Mouse (Mus musculus): ENCODE data around the gene Lrrc38.
"Not testable (repeated sequence)": the region's sequence is repeated elsewhere in the genome, so short reads cannot be mapped to it uniquely, and the experiment has no call there.

Lrrc38 gene

DNA sequence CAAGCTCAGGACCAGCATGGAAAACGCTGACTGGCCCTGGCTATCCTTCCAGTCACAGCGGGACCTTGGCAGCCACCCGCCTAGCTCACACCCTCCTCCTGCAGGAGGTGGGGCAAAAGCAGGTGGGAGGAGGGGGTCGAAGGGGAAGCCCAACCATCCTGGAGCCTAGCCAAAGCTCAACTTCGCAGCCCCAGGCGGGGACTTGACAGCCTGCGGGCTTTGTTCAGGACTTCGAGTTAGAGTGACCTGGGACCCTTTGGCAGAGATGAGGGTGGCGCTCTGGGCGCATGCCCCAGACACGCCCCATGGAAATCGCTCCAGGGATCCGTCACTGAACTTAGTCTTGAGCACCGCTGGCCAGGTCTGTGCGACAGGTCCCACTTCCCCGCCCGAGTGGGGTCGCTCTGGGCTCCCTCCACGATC lies at the start of gene Lrrc38:
Gene Lrrc38, plus strand, starts transcription at position 274 of the 423 bp plus-strand sequence.
- peak; percentile 59 to 66 for DNase-seq

GRCm38 (mm10) chr4:143300113-143300688 lies 49.4 kb upstream of the Lrrc38 start:
- DNase-seq, result no peak

- DNase-seq, result no peak
These were observed 48.5 kb upstream of the Lrrc38 start for GRCm38 (mm10) chr4:143301042-143301441.

GRCm38 (mm10) chr4:143301875-143302274 lies 47.7 kb upstream of the Lrrc38 start:
- DNase-seq, result no peak

DNA sequence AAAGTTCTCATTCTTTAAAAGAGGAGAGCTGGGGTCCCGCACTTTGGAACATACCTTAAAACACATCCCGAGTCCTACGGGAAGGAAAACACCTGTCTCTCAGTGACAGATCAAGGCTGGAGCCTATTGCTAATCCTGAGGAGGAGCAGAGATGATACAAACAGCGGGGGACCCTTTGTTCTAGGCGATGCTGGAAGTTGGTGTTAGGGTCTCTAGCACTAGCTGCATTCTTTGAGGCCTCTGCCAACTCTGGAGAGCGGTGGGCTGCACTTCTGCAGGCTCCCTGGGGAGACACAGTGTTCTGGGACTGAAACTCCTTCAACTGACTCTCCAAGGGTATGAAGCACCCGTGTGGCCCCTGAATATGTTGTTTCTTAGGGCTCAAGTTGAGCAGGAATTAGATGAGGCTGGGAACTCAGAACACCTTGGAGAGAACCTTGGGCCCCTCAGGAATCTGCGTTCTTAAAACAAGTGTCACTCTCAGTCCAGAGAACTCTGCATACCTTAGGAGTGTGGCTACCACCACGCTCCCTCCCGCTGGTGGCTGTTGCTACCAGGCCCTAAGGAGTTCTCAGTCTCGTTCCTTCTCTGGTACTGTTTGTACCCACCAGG lies 47.2 kb upstream of the Lrrc38 start:
- no peak for DNase-seq

DNA sequence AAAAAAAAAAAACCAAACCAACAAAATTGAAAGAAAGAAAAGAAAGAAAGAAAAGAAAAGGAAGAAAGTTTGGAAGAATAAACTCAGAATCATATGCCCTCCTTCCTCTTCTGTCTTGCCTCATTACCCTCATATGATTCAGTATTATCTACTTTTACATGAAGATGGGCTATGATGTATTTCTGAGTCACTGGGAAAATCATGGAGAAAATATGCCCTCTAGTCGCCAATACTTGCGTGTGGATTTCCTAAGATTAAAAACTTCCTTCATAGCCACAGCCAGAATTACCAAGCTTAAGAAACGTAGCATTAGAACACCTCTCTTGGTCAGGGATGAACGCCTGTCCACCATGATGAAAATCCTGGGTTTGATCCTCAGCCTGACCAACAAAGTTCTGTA lies 44.5 kb upstream of the Lrrc38 start:
- DNase-seq, result no peak

DNA sequence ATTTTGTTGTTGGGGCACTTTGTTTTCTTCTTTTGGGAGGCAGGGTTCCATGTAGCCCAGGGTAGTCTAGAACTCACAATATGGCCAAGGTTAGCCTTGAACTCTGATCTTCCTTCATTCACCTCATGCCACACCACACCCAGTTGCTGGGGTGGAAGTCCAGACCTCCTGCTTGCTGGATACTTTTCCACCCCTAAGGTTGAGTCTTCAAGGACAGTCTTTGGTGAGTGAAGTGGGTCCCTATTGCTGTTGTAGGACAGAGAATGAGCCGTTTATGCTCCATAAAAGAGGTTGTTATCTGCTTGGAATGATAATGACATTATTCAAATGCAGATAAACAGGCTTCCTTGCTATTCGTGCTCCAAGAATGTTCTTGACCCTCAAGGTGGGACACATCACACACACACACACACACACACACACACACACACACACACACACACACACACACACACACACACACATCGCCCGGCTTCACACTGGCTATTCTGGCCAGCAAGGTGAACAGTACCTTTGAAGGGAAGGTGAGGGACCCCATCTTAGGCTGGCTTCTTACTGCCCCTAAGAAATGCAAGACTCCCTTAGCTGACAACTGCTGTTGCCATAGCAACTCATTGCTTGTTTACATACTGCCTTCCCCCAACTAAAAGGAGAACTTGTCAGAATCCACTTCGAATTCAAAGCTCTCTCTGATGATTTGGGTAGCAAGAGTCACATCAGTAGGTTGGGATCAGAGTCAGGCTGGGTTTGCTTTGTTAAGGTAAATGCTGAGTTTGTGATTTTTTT lies 43.4 kb upstream of the Lrrc38 start:
- no peak for DNase-seq

GRCm38 (mm10) chr4:143311341-143311740 lies 38.2 kb upstream of the Lrrc38 start:
- no peak for DNase-seq

GRCm38 (mm10) chr4:143313299-143313698 lies 36.3 kb upstream of the Lrrc38 start:
- no peak for DNase-seq

GRCm38 (mm10) chr4:143324176-143324924 lies 25.2 kb upstream of the Lrrc38 start:
- no peak for DNase-seq

GRCm38 (mm10) chr4:143324925-143325624 lies 24.5 kb upstream of the Lrrc38 start:
- no peak for DNase-seq

DNA sequence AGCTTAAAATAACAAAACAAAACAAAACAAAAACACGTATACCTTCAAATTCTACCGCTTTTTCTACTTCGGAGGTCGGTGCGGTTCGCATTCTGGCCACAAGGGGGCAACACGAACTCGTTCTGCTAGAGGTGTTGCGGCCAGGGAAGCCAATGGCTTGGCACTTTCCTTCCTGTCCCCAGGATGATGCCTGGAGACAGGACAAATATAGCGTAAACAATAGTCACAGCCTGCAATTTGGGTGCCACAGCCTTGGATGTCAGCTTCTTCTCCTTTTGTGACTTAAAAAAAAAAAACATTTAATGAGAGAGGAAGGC lies 24.0 kb upstream of the Lrrc38 start:
- DNase-seq, result peak; percentile 80 to 86

DNA sequence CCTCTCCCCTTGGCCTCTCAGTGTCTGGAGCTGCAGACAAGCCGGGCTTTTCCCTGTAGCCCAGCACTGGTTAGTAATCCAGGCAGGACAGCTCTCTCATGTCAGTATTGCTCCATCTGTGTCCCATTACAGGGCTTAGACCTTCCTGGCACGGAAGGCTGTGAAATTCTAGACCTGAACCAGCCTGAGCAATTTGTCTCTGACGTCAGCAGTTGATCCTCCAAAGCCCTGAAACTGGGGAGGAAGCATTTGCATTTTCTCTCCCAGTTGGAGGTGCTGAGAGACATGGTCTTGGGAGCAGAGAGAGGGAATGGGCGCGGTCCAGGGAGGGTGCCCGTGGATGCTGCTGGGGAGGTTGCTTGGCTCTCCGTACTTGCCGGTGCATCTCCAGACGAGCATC lies 19.0 kb upstream of the Lrrc38 start:
- DNase-seq, result no peak

GRCm38 (mm10) chr4:143331787-143332186 lies 17.8 kb upstream of the Lrrc38 start:
- no peak for DNase-seq

- no peak for DNase-seq
These were observed 15.4 kb upstream of the Lrrc38 start for GRCm38 (mm10) chr4:143334145-143334544.

- DNase-seq, result no peak
These were observed 14.6 kb upstream of the Lrrc38 start for GRCm38 (mm10) chr4:143334995-143335394.

DNA sequence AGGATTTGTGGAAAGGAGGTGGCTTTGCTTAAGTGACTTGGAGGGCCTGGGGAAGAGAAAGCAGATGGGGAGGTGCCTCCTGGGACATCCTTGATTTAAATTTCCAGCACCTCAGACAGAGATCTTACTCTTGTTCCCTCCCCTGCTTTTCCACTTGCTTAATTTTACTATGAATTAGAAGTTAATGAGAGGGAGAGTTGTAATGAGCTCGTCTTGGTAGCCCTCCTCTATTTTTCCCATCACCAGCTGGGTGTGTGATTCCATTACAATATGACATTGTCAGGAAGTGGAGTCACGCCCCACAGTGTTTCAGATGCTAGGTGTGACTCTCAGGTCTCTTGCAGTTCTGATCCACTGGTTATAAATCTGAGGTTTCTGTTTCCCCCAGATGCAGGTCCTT lies 13.5 kb upstream of the Lrrc38 start:
- no peak for DNase-seq

DNA sequence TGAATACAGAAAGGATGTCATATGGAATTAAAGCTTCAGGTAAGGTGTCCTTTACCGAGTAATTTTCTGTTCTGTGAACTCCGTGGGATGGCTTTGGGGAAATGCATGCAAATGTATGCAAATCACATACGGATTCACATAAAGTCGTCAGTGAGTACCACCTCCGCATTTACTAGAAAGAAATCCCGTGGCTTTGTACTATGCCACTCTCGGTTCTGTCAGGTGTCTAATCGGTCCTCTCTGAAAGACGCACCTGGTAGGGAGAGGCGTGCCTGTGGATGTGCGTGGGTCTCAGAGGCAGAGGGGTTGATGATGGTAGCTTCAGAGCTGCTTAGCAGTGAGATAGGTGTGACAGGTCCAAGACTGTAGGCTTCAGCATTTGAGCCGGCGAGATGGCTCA lies 9.7 kb upstream of the Lrrc38 start:
- no peak for DNase-seq

- peak; percentile 23 for DNase-seq
These were observed 8.1 kb upstream of the Lrrc38 start for GRCm38 (mm10) chr4:143341470-143341869.

- not testable (repeated sequence) for DNase-seq
These were observed 4.1 kb upstream of the Lrrc38 start for GRCm38 (mm10) chr4:143345491-143345890.

DNA sequence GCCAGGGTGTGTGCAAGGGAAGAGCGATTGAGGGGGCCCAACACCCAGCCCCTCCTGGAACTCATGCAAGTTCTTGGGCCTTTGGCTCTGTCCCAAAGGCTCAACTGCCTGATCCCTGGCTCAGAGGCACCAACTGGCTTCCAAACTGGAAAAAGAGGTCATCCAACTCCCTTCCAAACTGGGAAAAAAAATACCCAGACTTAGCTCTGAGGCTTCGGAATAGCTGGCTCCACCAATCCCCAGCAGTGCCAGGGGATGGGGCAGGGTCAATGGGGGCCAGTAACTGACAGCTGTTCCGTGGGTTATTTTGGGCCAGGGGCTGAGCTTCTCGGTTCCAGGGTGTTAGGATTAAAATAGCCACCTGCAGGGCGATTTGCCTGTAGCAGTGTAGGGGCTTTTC lies 879 bp upstream of the Lrrc38 start:
- peak in 1 of 2 experiments; percentile 13 for DNase-seq

DNA sequence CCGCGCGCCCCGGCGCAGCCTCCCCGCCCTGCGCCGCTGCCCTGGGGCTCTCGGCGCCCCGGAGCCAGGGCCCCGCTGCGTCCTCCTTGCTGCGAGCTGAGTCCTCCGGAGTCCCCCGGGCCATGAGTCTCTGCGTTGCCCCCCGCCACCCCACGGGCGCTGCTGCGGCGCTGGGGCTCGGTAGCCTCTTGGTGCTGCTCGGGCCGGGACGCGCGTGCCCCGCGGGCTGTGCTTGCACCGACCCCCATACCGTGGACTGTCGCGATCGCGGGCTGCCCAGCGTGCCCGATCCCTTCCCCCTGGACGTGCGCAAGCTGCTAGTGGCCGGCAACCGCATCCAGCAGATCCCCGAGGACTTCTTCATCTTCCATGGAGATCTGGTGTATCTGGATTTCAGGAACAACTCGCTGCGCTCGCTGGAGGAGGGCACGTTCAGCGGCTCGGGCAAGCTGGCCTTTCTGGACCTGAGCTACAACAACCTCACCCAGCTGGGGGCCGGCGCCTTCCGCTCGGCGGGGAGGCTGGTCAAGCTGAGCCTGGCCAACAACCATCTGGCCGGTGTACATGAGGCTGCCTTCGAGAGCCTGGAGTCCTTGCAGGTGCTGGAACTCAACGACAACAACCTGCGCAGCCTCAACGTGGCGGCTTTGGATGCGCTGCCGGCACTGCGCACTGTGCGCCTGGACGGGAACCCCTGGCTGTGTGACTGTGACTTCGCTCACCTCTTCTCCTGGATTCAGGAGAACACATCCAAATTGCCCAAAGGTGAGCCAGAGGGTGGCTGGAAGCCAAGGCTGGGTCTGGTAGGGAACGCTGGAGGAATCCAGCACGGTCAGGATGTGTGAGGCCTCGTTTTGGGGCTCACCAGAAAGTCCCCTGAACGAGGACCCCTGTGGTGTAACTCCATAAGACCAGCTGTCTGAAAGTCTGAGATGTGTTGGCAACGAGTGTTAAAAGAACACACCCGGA lies 774 bp downstream of the Lrrc38 start:
- peak; percentile 21 to 44 for DNase-seq

Measured in cerebellum, adult 18-20 months (tissue).